Mouse (Mus musculus) 3134 (cell line): ENCODE measurements around the gene Ybx3.

ENCODE experiments used
- DNase-seq: peaks from one replicate; pipeline ENCODE4 v3.0.0-alpha.2; 2011; ENCODE audit warnings: low spot score; ENCODE audit not compliant: insufficient read length; ENCODE audit errors: extremely low read depth

Ybx3 gene

GRCm38 (mm10) chr6:131385469-131385868, 2.8 kb downstream of the Ybx3 start:
- no peak for DNase-seq

GRCm38 (mm10) chr6:131383713-131384330, 4.5 kb downstream of the Ybx3 start:
- no peak for DNase-seq

- DNase-seq: no peak
These were observed 5.3 kb downstream of the Ybx3 start for GRCm38 (mm10) chr6:131382984-131383337.

GRCm38 (mm10) chr6:131382232-131382983, 5.9 kb downstream of the Ybx3 start:
- peak; percentile 67 for DNase-seq

GRCm38 (mm10) chr6:131378858-131379428, 9.3 kb downstream of the Ybx3 start:
- DNase-seq: no peak

- DNase-seq: no peak
These were observed 10.9 kb downstream of the Ybx3 start for GRCm38 (mm10) chr6:131377378-131377777.

GRCm38 (mm10) chr6:131374594-131375340, 13.5 kb downstream of the Ybx3 start:
- no peak for DNase-seq

GRCm38 (mm10) chr6:131373160-131373559, 15.1 kb downstream of the Ybx3 start:
- no peak for DNase-seq

GRCm38 (mm10) chr6:131370767-131371166, 17.5 kb downstream of the Ybx3 start:
- DNase-seq: no peak

GRCm38 (mm10) chr6:131369866-131370616, 18.2 kb downstream of the Ybx3 start:
- no peak for DNase-seq

GRCm38 (mm10) chr6:131367101-131367500, 21.2 kb downstream of the Ybx3 start:
- no peak for DNase-seq

- DNase-seq: no peak
These were observed 23.9 kb downstream of the Ybx3 start for GRCm38 (mm10) chr6:131364353-131364752.

GRCm38 (mm10) chr6:131362987-131363765, 25.1 kb downstream of the Ybx3 start:
- DNase-seq: no peak

- DNase-seq: peak; percentile 47
These were observed 27.6 kb downstream of the Ybx3 start for GRCm38 (mm10) chr6:131360693-131361092.

GRCm38 (mm10) chr6:131359543-131359942, 28.7 kb downstream of the Ybx3 start:
- no peak for DNase-seq

GRCm38 (mm10) chr6:131354913-131355312, 33.4 kb downstream of the Ybx3 start:
- DNase-seq: no peak

- peak; percentile 85 for DNase-seq
These were observed 34.8 kb downstream of the Ybx3 start, which contains the start of gene Styk1 for GRCm38 (mm10) chr6:131353352-131353919. Styk1 (minus strand) TSS chr6:131353597.

GRCm38 (mm10) chr6:131347026-131347425, 41.2 kb downstream of the Ybx3 start:
- DNase-seq: peak; percentile 76

GRCm38 (mm10) chr6:131344346-131344745, 43.9 kb downstream of the Ybx3 start:
- no peak for DNase-seq
